Mouse (Mus musculus) midbrain, embryonic 13.5 days (tissue): Measurements from ENCODE around the gene Cysltr2. TPM values are rescaled to one million over a fixed set of nuclear protein-coding genes. Genes with fewer than 3 reads are reported as not detected.

Source experiments
- ATAC-seq: fragments of 200-750 bp; cut with Nextera tagmentation; 2 replicates; pipeline ENCODE4 v1.8.0; 2017; ENCODE audit warnings: mild to moderate bottlenecking, moderate TSS enrichment, moderate library complexity
- H3K27ac ChIP-seq: fragments of 300-500 bp; sonication (generic); 2 replicates; pipeline ENCODE4 v1.5.1; 2015; ENCODE audit warnings: inconsistent platforms, mild to moderate bottlenecking, moderate library complexity
- H3K27me3 ChIP-seq: fragments of 300-500 bp; sonication (generic); 2 replicates; pipeline ENCODE4 v1.6.1; 2015; ENCODE audit warnings: mild to moderate bottlenecking, inconsistent platforms
- H3K36me3 ChIP-seq: fragments of 300-500 bp; sonication (generic); 2 replicates; pipeline ENCODE4 v1.6.1; 2015; ENCODE audit warnings: mild to moderate bottlenecking, inconsistent platforms
- H3K4me1 ChIP-seq: fragments of 300-500 bp; sonication (generic); replicated peaks from 2 replicates; pipeline ENCODE4 v1.6.1; 2015; ENCODE audit warnings: inconsistent platforms
- H3K4me2 ChIP-seq: fragments of 300-500 bp; sonication (generic); replicated peaks from 2 replicates; pipeline ENCODE4 v1.6.1; 2015; ENCODE audit warnings: moderate library complexity, mild to moderate bottlenecking, inconsistent platforms
- H3K4me3 ChIP-seq: fragments of 300-500 bp; sonication (generic); replicated peaks from 2 replicates; pipeline ENCODE4 v1.5.1; 2015; ENCODE audit warnings: mild to moderate bottlenecking, inconsistent platforms
- H3K9ac ChIP-seq: fragments of 300-500 bp; sonication (generic); replicated peaks from 2 replicates; pipeline ENCODE4 v1.6.1; 2015; ENCODE audit warnings: mild to moderate bottlenecking, inconsistent platforms
- H3K9me3 ChIP-seq: fragments of 300-500 bp; sonication (generic); 2 replicates; pipeline ENCODE4 v1.6.1; 2016; ENCODE audit warnings: mild to moderate bottlenecking, inconsistent platforms
- WGBS: fragments of 180-500 bp; shearing (Covaris S2); methylation state at CpG from one replicate; pipeline ENCODE4 v1.1.7; 2015; 5-methylcytosine and 5-hydroxymethylcytosine counted together
- polyA plus RNA-seq: library from polyadenylated mRNA; unstranded; fragments of >200 nt; fragmentation: Nextera tagmentation; extraction: Ambion mirVana; gene quantifications from 2 replicates; pipeline ENCODE4 v1.2.1, GENCODE M21; 2015

The Cysltr2 gene
- polyA plus RNA-seq, 1 experiment from 2014 or later, result not detected

DNA sequence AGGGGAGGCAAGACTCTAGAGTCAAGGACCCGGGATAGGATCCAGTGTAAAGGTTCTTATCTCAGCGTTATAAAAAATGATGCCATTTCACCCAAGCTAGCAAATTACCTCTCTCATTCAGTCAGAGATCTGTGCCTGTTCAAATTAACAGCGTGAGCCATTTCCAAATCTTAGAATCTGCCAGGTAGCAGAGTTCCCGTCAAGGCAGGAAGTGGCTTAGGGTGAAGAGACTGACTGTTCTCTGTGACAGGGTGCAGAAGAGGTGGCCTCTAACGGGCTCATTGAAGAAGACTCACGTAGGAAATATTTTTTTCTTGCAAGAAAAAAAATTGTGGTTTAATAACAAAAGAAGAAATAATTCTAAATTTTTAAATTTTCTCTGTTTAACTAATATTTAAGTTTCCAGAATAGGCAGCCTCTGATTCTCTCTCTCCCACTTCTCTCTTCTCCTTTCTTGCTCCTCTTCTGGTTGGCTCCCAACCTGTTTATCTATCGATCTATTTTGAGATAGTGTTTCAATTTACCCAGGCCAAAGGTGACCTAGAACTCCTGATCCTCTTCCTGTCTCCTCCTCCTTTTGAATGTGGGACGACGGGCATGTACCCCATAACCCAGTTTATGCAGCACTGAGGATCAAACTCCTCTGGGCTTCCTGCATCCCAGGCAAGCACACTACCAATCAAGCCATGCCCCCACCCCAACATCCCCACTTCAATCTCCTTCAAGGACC lies 3.5 kb downstream of the Cysltr2 start:
- no peaks in the 10 kb centered on the region for H3K36me3 ChIP-seq
- no peaks in the 10 kb centered on the region for H3K9me3 ChIP-seq
- no peak for ATAC-seq
- no peak overlapping the region for H3K4me2 ChIP-seq
- no peak overlapping the region for H3K9ac ChIP-seq
- no peak overlapping the region for H3K27ac ChIP-seq
- H3K4me1 ChIP-seq, result 0 out of 2 replicates have a peak, but pooled peaks cover 4% of the 10 kb centered on the region
- H3K27me3 ChIP-seq, result no peaks in the 10 kb centered on the region
- H3K4me3 ChIP-seq, result no peak overlapping the region
- WGBS, result 88% methylated on average over 9 of the region's 9 CpGs

GRCm38 (mm10) chr14:73041689-73042088 lies 7.2 kb downstream of the Cysltr2 start:
- H3K4me1 ChIP-seq, result no peaks in the 10 kb centered on the region
- H3K27me3 ChIP-seq, result no peaks in the 10 kb centered on the region
- H3K4me2 ChIP-seq, result no peak overlapping the region
- no peaks in the 10 kb centered on the region for H3K9me3 ChIP-seq
- H3K27ac ChIP-seq, result no peak overlapping the region
- no peak overlapping the region for H3K9ac ChIP-seq
- no peak for ATAC-seq
- WGBS, result 88% methylated on average over 2 of the region's 2 CpGs
- no peaks in the 10 kb centered on the region for H3K36me3 ChIP-seq
- no peak overlapping the region for H3K4me3 ChIP-seq

GRCm38 (mm10) chr14:73033290-73033689 lies 15.6 kb downstream of the Cysltr2 start:
- no peak overlapping the region for H3K4me2 ChIP-seq
- 53% methylated on average over 3 of the region's 3 CpGs for WGBS
- no peak overlapping the region for H3K4me3 ChIP-seq
- ATAC-seq, result no peak
- no peaks in the 10 kb centered on the region for H3K9me3 ChIP-seq
- no peaks in the 10 kb centered on the region for H3K36me3 ChIP-seq
- H3K27me3 ChIP-seq, result no peaks in the 10 kb centered on the region
- H3K4me1 ChIP-seq, result no peaks in the 10 kb centered on the region
- H3K9ac ChIP-seq, result no peak overlapping the region
- H3K27ac ChIP-seq, result no peak overlapping the region

DNA sequence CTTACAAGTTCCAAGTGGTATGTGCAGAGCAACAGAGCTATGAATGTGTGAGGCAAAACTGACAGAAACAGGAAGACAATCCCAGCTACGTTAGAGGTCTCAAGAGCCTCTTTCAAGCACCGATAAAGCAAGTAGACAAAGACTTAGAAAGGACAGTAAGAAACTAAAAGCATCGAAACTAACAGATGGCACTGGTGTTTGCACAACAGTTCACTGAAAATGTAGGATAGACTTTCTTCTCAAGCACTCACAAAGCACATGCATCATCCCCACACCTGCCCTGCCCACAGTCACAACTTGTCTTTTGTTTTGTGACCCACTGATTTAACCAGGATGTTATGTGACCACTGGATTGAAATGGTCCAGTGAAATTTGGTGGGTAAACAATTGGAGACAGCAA lies 17.7 kb downstream of the Cysltr2 start:
- H3K4me3 ChIP-seq, result no peak overlapping the region
- H3K9me3 ChIP-seq, result no peaks in the 10 kb centered on the region
- H3K4me2 ChIP-seq, result no peak overlapping the region
- no peaks in the 10 kb centered on the region for H3K36me3 ChIP-seq
- no peak overlapping the region for H3K9ac ChIP-seq
- no peak for ATAC-seq
- H3K27ac ChIP-seq, result no peak overlapping the region
- no peaks in the 10 kb centered on the region for H3K4me1 ChIP-seq
- 91% methylated on average over 3 of the region's 3 CpGs for WGBS
- H3K27me3 ChIP-seq, result no peaks in the 10 kb centered on the region

DNA sequence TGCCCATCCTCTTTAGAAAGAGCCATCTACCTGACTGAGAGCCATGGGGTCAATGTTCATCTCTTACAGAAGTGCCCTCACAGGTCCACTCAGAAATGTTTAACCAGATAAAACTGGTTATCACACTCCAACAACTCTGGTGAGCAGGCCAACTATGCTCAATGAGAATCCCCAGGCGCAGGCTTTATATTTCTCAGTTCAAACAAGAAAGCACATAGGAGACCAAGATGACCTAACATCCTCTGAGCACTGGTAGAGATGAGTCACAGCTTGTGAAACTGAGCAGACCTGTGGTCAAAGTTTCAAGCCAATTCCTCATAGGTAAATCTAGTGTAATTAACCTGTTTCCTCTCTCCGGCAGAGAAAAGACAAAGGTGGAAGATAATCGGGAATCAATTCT lies 31.6 kb downstream of the Cysltr2 start:
- Histone ChIP-seq H3K9ac (no peak overlapping the region), H3K9me3 (no peaks in the 10 kb centered on the region), H3K4me1 (no peaks in the 10 kb centered on the region), H3K27me3 (no peaks in the 10 kb centered on the region), H3K4me2 (no peak overlapping the region), H3K36me3 (no peaks in the 10 kb centered on the region), H3K27ac (no peak overlapping the region), H3K4me3 (no peak overlapping the region)
- no peak for ATAC-seq
- WGBS, result 97% methylated on average over 3 of the region's 3 CpGs

DNA sequence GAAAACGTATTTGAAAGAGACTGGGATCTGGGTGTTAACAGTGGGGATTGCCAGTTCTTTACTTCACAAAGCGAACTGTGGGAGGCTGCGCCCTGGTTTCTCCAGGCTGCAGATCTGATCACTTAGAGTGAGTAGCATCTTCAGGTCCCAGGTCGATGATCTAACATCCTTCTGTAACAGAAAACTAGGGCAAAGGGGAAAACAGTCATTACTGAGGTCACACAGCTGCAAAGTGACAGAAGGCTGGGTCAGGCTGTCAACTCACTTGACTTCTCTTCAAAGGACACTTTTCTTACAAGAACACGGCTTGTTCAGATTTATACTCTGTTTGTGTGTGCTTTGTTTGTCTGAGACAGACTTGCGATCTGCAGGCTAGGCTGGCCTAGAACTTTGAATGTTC lies 33.5 kb downstream of the Cysltr2 start:
- 80% methylated on average over 6 of the region's 6 CpGs for WGBS
- H3K27me3 ChIP-seq, result no peaks in the 10 kb centered on the region

DNA sequence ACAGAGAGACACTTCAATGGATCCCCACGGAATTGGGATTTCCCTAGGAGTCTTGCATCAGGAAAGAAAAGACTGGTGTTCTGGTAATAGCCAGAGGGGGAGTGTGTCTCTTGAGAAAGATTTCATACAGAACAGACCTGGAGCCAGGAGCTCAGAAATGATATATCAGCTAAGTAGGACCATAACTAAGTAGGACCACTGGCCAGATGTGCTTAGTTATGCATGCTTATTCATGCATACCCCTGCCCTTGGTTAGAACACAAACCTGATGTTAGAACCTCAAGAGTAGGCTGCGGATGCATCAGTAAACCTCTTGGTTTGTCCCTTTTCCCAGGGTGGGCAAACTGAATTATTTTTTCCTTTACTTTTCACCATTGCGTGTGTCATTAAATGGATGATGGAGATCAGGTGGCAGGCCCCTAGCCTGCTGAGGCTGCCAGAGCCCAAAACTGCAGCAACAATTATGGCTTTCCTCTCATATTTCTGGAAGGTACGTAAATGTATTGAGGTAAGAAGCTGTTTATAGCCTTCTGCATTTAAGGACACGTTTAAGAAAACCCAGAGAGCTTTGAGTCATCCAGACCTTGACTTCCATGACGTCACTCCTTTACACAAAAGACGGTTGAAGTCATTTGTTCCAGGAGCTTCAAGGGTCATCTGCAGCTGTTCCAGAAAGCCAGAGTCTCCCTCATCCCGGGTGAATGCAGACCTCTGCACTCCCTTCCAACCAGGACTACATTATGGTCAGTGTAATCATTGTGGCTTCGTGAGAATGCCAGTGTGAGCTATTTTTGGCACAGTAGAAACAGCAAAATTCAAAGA lies 35.0 kb downstream of the Cysltr2 start:
- ATAC-seq, result no peak
- no peaks in the 10 kb centered on the region for H3K27me3 ChIP-seq
- 72% methylated on average over 9 of the region's 9 CpGs for WGBS

More for the DNA sequence above, 33.5 kb downstream of the Cysltr2 start:
- H3K4me2 ChIP-seq, result no peak overlapping the region
- H3K27ac ChIP-seq, result no peak overlapping the region
- H3K9ac ChIP-seq, result no peak overlapping the region
- no peaks in the 10 kb centered on the region for H3K36me3 ChIP-seq
- ATAC-seq, result no peak
- no peaks in the 10 kb centered on the region for H3K9me3 ChIP-seq
- no peak overlapping the region for H3K4me3 ChIP-seq
- no peaks in the 10 kb centered on the region for H3K4me1 ChIP-seq

DNA sequence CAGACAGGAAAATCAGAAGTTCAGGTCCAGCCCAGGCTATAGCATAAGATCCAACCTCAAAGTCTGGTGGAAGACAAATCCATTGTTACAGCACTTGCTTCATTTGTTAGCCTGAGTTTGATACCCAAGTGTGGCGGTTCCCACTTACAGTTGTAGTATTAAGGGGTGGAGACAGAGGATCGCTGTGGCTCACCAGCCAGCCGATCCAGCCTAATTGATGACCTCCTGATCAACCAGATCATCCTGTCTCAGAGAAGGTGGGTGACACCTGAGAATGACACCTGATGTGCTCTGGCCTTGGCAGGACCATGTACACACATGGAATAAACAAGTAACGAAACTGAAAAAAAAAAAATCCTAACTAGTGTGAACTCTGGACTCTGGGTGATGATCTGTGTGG lies 47.1 kb downstream of the Cysltr2 start:
- 95% methylated on average over 4 of the region's 4 CpGs for WGBS
- H3K9ac ChIP-seq, result no peak overlapping the region

More for the DNA sequence above, 35.0 kb downstream of the Cysltr2 start:
- no peaks in the 10 kb centered on the region for H3K36me3 ChIP-seq
- H3K4me2 ChIP-seq, result no peak overlapping the region
- H3K9ac ChIP-seq, result no peak overlapping the region
- no peak overlapping the region for H3K27ac ChIP-seq
- no peak overlapping the region for H3K4me3 ChIP-seq
- H3K4me1 ChIP-seq, result no peaks in the 10 kb centered on the region
- no peaks in the 10 kb centered on the region for H3K9me3 ChIP-seq

DNA sequence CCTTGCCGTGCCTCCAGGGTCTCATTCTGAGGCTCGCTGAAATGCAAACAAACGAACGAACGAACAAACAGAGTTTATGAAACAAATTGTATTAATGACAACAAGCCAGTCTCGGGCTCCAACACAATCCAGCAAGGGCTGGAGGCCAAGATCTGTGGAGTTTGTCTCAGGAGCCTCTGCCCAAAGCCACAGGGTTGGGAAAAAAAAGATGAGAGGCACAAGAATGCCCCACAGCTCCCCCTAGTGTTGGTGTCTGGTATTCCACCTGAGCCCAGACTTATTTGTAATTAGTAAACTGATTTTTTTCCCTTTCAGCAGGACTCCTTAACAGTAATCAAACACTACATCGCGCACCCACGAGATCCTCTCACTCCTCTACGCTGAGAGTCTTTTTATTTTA lies 48.6 kb downstream of the Cysltr2 start:
- no peak overlapping the region for H3K4me3 ChIP-seq
- H3K27ac ChIP-seq, result no peak overlapping the region
- H3K4me2 ChIP-seq, result no peak overlapping the region
- no peak for ATAC-seq
- no peaks in the 10 kb centered on the region for H3K27me3 ChIP-seq
- H3K4me1 ChIP-seq, result peaks cover 9% of the 10 kb centered on the region
- WGBS, result 56% methylated on average over 10 of the region's 10 CpGs
- H3K36me3 ChIP-seq, result no peaks in the 10 kb centered on the region
- no peaks in the 10 kb centered on the region for H3K9me3 ChIP-seq
- no peak overlapping the region for H3K9ac ChIP-seq

More for the DNA sequence above, 47.1 kb downstream of the Cysltr2 start:
- Histone ChIP-seq H3K9me3 (no peaks in the 10 kb centered on the region), H3K27ac (no peak overlapping the region), H3K27me3 (no peaks in the 10 kb centered on the region), H3K4me2 (no peak overlapping the region), H3K4me1 (peaks cover 9% of the 10 kb centered on the region), H3K36me3 (no peaks in the 10 kb centered on the region), H3K4me3 (no peak overlapping the region)
- ATAC-seq, result no peak

DNA sequence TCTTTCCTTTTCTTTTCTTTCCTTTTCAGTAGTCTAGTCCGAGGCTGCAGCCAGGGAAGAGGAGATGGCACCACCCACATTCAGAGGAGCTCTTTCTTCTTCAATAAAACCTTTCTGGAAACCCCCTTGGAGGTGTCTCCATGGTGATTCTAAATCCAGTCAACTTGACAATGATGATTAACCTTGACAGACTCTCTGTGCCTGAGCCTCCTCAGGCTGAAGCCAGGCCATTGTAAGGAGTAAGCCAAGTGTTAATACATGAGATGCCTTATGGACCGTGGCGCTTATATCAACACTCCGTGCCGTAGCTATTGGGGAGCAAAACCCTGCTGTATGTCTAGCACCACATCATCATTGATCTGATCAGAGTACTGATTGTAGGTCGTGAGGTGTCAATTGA lies 50.8 kb downstream of the Cysltr2 start:
- Histone ChIP-seq H3K27ac (no peak overlapping the region), H3K4me1 (peaks cover 9% of the 10 kb centered on the region), H3K9ac (no peak overlapping the region), H3K9me3 (no peaks in the 10 kb centered on the region), H3K27me3 (no peaks in the 10 kb centered on the region), H3K4me3 (no peak overlapping the region), H3K4me2 (no peak overlapping the region), H3K36me3 (no peaks in the 10 kb centered on the region)
- peak; percentile 78 for ATAC-seq
- 27% methylated on average over 6 of the region's 6 CpGs for WGBS

DNA sequence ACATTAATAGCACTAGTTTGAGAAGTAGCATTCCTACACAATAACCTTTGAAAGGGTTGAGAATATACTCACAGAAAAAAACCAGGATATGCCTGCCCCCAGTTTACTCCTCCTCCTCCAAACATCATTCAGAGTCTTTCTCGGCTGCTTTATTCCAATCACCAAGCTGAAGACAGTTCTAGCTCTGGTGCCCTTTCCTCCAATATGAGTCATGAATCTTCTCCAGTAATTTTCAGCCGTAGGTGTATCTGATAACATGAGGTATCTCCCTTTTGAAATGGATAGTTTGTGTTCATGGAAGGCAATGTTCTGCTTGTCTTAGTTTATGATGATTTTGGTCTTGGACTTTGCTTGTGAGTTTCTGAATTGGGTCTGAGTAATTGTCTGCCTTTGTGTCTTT lies 62.9 kb downstream of the Cysltr2 start:
- no peaks in the 10 kb centered on the region for H3K27me3 ChIP-seq
- H3K4me2 ChIP-seq, result no peak overlapping the region
- no peaks in the 10 kb centered on the region for H3K9me3 ChIP-seq
- H3K36me3 ChIP-seq, result no peaks in the 10 kb centered on the region
- no peak overlapping the region for H3K27ac ChIP-seq
- no peak overlapping the region for H3K9ac ChIP-seq
- WGBS, result 88% methylated on average over 2 of the region's 2 CpGs
- H3K4me3 ChIP-seq, result no peak overlapping the region
- ATAC-seq, result no peak
- H3K4me1 ChIP-seq, result peaks cover 10% of the 10 kb centered on the region

- WGBS, result 93% methylated on average over 5 of the region's 5 CpGs
- no peaks in the 10 kb centered on the region for H3K27me3 ChIP-seq
- H3K4me3 ChIP-seq, result no peak overlapping the region
- H3K9ac ChIP-seq, result no peak overlapping the region
- H3K4me2 ChIP-seq, result no peak overlapping the region
- no peak for ATAC-seq
- H3K4me1 ChIP-seq, result peaks cover 10% of the 10 kb centered on the region
- no peaks in the 10 kb centered on the region for H3K36me3 ChIP-seq
- H3K27ac ChIP-seq, result no peak overlapping the region
- H3K9me3 ChIP-seq, result no peaks in the 10 kb centered on the region
Observed at GRCm38 (mm10) chr14:72985113-72985512, 63.8 kb downstream of the Cysltr2 start.
